Mouse (Mus musculus) hindbrain, postnatal 0 days (tissue): ENCODE measurements at regions not wholly inside any gene's neighbourhood (a gene's known extent, or its start where the extent isn't known, plus 50 kb on each side); places are given as distances from the start of the nearest gene placed in this dataset.

ENCODE experiments used
- ATAC-seq: fragments of 200-750 bp; cut with Nextera tagmentation; 2 replicates; pipeline ENCODE4 v1.8.0; 2017; ENCODE audit warnings: mild to moderate bottlenecking, moderate TSS enrichment, moderate library complexity
- DNase-seq: peaks from one replicate; pipeline ENCODE4 v3.0.0-alpha.2; 2015; ENCODE audit warnings: low spot score
- H3K27ac ChIP-seq: fragments of 300-500 bp; sonication (generic); 2 replicates; pipeline ENCODE4 v1.5.1; 2014; ENCODE audit warnings: mild to moderate bottlenecking
- H3K27me3 ChIP-seq: fragments of 300-500 bp; sonication (generic); 2 replicates; pipeline ENCODE4 v1.6.1; 2014; ENCODE audit warnings: low read length, mixed read lengths; ENCODE audit not compliant: insufficient read depth
- H3K36me3 ChIP-seq: fragments of 300-500 bp; sonication (generic); 2 replicates; pipeline ENCODE4 v1.6.1; 2014; ENCODE audit warnings: low read length, mixed read lengths; ENCODE audit not compliant: insufficient read depth
- H3K4me1 ChIP-seq: fragments of 300-500 bp; sonication (generic); 2 replicates; pipeline ENCODE4 v1.6.1; 2014; ENCODE audit warnings: antibody characterized with exemption, low read length, mixed read lengths; ENCODE audit not compliant: insufficient read depth
- H3K4me2 ChIP-seq: fragments of 300-500 bp; sonication (generic); 2 replicates; pipeline ENCODE4 v1.6.1; 2014; ENCODE audit warnings: low read depth, mild to moderate bottlenecking, low read length, moderate library complexity, mixed read lengths
- H3K4me3 ChIP-seq: fragments of 300-500 bp; sonication (generic); 2 replicates; pipeline ENCODE4 v1.5.1; 2014; ENCODE audit warnings: low read length
- H3K9ac ChIP-seq: fragments of 300-500 bp; sonication (generic); replicated peaks from 2 replicates; pipeline ENCODE4 v1.6.1; 2014; ENCODE audit warnings: mild to moderate bottlenecking, low read length, moderate library complexity, mixed read lengths
- H3K9me3 ChIP-seq: fragments of 300-500 bp; sonication (generic); 2 replicates; pipeline ENCODE4 v1.6.1; 2016; ENCODE audit warnings: low read length, mixed read lengths
- CTCF ChIP-seq: IDR thresholded peaks from 2 replicates; pipeline ENCODE4 v1.5.1; 2016; ENCODE audit warnings: antibody characterized with exemption, control low read depth, low read depth
- WGBS: fragments of 180-500 bp; shearing (Covaris S2); extraction: QIAGEN DNeasy Blood & Tissue Kit; methylation state at CpG from one replicate; pipeline ENCODE4 v1.1.7; 2014; 5-methylcytosine and 5-hydroxymethylcytosine counted together

DNA sequence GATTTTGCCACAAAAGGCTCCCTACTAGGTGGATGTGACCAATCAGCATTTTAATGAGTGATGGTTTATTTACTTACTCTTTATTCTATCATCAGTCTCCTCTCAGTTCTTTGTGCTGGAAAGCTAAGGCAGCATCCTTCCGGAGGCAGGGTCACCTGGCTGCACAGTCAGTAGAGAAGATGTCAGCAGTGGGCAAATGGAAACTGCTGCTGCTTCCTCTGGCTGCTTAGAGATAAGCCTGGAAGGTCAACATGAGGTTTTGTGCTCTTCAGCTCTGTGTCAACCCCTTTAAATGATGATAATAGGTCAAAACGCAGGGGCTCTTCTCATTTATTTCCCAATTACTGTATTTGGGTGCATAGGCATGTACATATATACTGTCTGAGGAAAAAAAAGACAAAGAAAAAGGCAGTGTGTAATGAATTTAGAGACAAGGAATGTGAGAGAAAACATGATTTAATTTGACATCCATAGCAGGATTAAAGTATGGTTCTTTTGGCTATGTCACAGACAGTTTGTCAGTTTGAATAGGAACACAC, 1106.1 kb downstream of the Adgrl3 start:
- Histone ChIP-seq H3K4me2 (no peak overlapping the region), H3K9me3 (no peaks in the 10 kb centered on the region), H3K4me3 (no peak overlapping the region), H3K9ac (no peak overlapping the region), H3K27me3 (no peaks in the 10 kb centered on the region), H3K36me3 (no peaks in the 10 kb centered on the region), H3K4me1 (no peaks in the 10 kb centered on the region), H3K27ac (no peak overlapping the region)
- WGBS: 44% methylated on average over 2 of the region's 2 CpGs
- no peak for TF ChIP-seq CTCF
- ATAC-seq (no peak), DNase-seq (peak; percentile 9)

DNA sequence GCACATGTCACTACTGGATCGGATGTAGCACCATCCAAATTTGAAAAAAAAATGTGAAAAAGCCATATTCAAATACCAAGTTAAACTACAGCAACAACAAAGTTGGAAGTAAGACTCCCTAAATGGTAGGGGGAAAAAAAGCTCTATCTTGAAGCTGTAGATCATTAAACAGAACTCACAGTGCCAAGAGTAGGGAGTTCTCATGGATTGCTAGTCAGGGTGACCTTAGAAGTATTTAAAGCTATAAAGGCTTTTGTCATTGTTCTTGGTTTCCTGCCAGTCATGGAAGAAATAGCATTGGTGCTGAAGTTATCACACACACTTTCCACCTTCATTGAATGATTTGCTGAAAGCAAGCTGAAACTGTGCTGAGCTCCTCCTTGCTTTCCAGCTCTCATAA, 1122.1 kb downstream of the Adgrl3 start:
- 88% methylated on average over 1 of the region's 1 CpGs for WGBS
- Histone ChIP-seq H3K9ac (no peak overlapping the region), H3K27ac (no peak overlapping the region), H3K27me3 (no peaks in the 10 kb centered on the region), H3K36me3 (no peaks in the 10 kb centered on the region), H3K4me1 (no peaks in the 10 kb centered on the region), H3K9me3 (no peaks in the 10 kb centered on the region), H3K4me2 (no peak overlapping the region), H3K4me3 (no peak overlapping the region)
- TF ChIP-seq CTCF: no peak
- no peak for DNase-seq
- ATAC-seq: no peak
